Mouse (Mus musculus): ENCODE measurements around the gene Krtap6-1. TPM values are rescaled to one million over a fixed set of nuclear protein-coding genes. Genes with fewer than 3 reads are reported as not detected.
"Not testable (repeated sequence)": the region's sequence is repeated elsewhere in the genome, so short reads cannot be mapped to it uniquely, and the experiment has no call there.

Gene Krtap6-1
- polyA plus RNA-seq (2012; rRNA removed), result not detected in 2 replicates

DNA sequence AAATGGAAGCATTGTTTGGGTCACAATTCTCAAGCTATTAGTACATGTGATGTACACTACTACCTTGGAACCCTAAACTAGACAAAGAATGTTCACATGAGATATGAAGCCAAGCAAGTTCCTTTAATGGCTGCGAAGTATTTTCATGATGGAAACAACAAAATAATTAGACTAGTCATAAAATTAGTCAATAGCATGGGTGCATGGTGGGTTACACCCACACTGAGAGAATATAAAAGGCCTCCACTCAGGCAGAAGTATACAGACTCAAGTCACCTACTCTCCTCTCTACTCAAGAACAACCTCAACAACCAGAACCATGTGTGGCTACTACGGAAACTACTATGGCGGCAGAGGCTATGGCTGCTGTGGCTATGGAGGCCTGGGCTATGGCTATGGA lies at the start of gene Krtap6-1:
Gene Krtap6-1, plus strand, starts transcription at position 301 of the 400 bp plus-strand sequence.
- not testable (repeated sequence) for DNase-seq (ENCODE audit: low read depth)

DNA sequence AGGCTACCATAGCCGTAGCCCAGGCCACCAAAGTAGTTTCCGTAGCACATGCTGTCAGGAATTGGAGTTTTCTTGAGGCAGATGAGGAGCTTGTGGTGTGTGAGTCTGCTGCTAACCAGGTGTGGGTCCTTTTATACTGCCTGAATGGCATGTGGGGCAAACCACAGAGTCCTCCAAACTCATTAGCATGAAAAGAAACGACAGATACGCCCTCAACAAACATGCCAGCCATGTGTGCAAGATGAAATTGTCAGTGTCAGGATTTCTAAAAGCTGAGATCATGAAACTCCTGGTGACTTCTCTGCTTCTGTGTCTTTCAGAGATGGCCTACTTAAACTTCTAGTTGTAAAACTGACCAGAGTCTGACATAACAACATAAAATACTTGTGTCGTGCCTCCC lies 20.8 kb upstream of the Krtap6-1 start, which contains the start of gene Krtap22-2:
Gene Krtap22-2, minus strand, starts transcription at position 101 of the 400 bp plus-strand sequence.
- TF ChIP-seq CTCF (IDR thresholded peaks at IDR 0.05; ENCODE audit: borderline replicate concordance, extremely low read depth, insufficient read depth, insufficient read length) (no peak), POLR2A (IDR thresholded peaks at IDR 0.05; ENCODE audit: borderline replicate concordance, extremely low read depth, insufficient read depth, insufficient read length, poor library complexity, severe bottlenecking) (no peak)
- DNase-seq (ENCODE audit: low read depth), result no peak

DNA sequence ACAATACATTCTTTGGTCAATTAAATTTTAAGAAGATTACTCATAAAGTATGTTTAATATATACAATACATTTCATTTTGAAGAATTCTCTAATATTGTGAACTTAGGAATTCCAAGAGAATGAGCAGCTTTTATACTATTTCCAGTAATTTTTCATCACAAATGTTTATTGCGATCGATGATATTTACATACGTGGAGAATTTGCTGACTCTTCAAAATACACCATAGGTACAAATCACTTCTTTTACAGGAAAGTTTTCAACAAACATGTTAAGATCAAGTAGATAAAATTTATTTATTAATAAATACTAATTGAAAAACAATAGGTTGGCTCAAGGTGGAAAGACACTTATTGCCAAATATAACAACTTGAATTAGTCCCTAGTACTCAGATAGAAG lies 17.5 kb upstream of the Krtap6-1 start:
- DNase-seq (ENCODE audit: low read depth), result no peak
- no peak for TF ChIP-seq CTCF (IDR thresholded peaks at IDR 0.05; ENCODE audit: borderline replicate concordance, extremely low read depth, insufficient read depth, insufficient read length)
- TF ChIP-seq POLR2A (IDR thresholded peaks at IDR 0.05; ENCODE audit: borderline replicate concordance, extremely low read depth, insufficient read depth, insufficient read length, poor library complexity, severe bottlenecking), result no peak

DNA sequence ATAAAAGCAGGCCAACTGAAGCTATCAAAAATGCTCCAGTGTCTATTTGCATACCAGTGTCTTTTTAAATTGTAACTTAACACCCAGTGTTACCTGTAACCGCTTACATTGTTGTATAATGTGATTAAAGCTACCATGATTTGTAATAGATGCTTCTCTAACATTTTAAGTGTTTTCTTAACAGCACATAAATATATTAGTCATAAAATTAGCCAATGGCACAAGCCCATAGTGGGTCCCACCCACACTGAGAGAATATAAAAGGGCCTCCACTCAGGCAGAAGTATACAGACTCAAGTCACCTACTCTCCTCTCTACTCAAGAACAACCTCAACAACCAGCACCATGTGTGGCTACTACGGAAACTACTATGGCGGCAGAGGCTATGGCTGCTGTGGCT lies 16.5 kb upstream of the Krtap6-1 start, which contains the start of gene Gm10229:
Gene Gm10229, plus strand, starts transcription at position 301 of the 400 bp plus-strand sequence.
- DNase-seq (ENCODE audit: low read depth), result not testable (repeated sequence)

DNA sequence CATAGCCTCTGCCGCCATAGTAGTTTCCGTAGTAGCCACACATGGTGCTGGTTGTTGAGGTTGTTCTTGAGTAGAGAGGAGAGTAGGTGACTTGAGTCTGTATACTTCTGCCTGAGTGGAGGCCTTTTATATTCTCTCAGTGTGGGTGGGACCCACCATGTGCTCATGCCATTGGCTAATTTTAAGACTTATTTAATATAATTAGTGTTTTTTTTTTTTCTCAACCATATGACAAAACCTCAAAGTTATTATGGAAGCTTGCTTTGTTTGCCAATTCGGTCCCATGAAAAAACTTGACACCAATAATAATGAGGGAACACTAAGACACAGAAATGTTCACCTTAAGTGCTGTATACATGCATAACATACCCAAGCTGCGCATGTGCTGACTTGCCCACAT lies 9.9 kb downstream of the Krtap6-1 start, which contains the start of gene Gm10228:
Gene Gm10228, minus strand, starts transcription at position 101 of the 400 bp plus-strand sequence.
- not testable (repeated sequence) for DNase-seq (ENCODE audit: low read depth)

DNA sequence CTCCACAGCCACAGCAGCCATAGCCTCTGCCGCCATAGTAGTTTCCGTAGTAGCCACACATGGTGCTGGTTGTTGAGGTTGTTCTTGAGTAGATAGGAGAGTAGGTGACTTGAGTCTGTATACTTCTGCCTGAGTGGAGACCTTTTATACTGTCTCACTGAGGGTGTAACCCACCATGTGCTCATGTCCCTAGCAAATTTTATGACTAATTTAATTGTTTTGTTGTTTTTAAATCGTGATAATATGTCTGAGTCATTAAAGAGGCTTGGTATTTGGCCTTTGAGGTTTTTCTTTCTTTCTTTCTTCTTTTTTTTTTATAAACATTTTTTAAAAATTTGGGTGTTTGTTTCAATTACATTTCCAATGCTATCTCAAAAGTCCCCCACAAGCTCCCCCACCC lies 16.3 kb downstream of the Krtap6-1 start, which contains the start of gene Krtap6-5:
Gene Krtap6-5, minus strand, starts transcription at position 101 of the 400 bp plus-strand sequence.
- TF ChIP-seq CTCF (IDR thresholded peaks at IDR 0.05; ENCODE audit: borderline replicate concordance, extremely low read depth, insufficient read depth, insufficient read length), result no peak
- DNase-seq (ENCODE audit: low read depth), result no peak

DNA sequence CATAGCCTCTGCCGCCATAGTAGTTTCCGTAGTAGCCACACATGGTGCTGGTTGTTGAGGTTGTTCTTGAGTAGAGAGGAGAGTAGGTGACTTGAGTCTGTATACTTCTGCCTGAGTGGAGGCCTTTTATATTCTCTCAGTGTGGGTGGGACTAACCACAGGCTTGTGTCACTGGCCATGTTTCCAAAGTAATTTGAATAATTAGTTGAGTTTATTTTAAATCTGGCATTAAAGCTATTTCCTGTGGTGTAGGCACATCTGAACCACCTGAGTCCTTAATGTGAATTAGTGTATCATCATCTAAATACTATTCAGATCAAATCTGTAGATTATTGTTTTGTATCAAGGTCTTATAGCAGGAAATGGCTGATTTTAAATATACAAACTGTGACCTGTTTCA lies 32.4 kb downstream of the Krtap6-1 start, which contains the start of gene 1110025L11Rik:
Gene 1110025L11Rik, minus strand, starts transcription at position 101 of the 400 bp plus-strand sequence.
- DNase-seq (ENCODE audit: low read depth), result not testable (repeated sequence)

DNA sequence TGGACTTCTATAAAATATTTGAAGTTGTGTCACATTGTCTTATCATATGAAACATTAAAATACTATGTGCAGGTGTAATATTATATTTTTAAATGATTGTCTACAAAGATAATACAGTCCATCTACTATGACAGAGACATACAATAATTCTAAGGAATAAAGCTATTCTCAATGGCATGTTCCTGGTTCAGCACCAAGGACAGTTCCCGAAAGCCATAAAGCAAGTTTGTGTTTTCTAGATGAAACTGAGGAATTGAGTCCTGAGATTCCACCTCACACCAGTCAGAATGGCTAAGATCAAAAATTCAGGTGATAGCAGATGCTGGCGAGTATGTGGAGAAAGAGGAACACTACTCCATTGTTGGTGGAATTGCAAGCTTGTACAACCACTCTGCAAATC lies 39.5 kb downstream of the Krtap6-1 start:
- peak; percentile 9 for DNase-seq (ENCODE audit: low read depth)

Other genes with a start within 250 kb of the Krtap6-1 start
- not detected in 2 replicates for gene Gm20741, start 219.5 kb upstream of the Krtap6-1 start, polyA plus RNA-seq (2012; rRNA removed)
- not detected in 2 replicates for gene Krtap15, start 211.5 kb upstream of the Krtap6-1 start, polyA plus RNA-seq (2012; rRNA removed)
- not detected in 2 replicates for gene Krtap14, start 205.6 kb upstream of the Krtap6-1 start, polyA plus RNA-seq (2012; rRNA removed)
- gene Krtap19-1, start 162.3 kb upstream of the Krtap6-1 start, polyA plus RNA-seq (2012; rRNA removed), result not detected in 2 replicates
- gene Krtap19-2, start 157.4 kb upstream of the Krtap6-1 start, polyA plus RNA-seq (2012; rRNA removed), result not detected in 2 replicates
- not detected in 2 replicates for gene Krtap19-3, start 153.7 kb upstream of the Krtap6-1 start, polyA plus RNA-seq (2012; rRNA removed)
- gene Krtap19-4, start 146.6 kb upstream of the Krtap6-1 start, polyA plus RNA-seq (2012; rRNA removed), result not detected in 2 replicates
- gene Krtap19-5, start 135.2 kb upstream of the Krtap6-1 start, polyA plus RNA-seq (2012; rRNA removed), result not detected in 2 replicates
- gene Krtap19-9b, start 99.4 kb upstream of the Krtap6-1 start, polyA plus RNA-seq (2012; rRNA removed), result not detected in 2 replicates
- not detected in 2 replicates for gene Krtap16-3, start 68.8 kb upstream of the Krtap6-1 start, polyA plus RNA-seq (2012; rRNA removed)
- not detected in 2 replicates for gene Krtap22-2, start 20.9 kb upstream of the Krtap6-1 start, polyA plus RNA-seq (2012; rRNA removed)
- gene Gm10229, start 16.4 kb upstream of the Krtap6-1 start, polyA plus RNA-seq (2012; rRNA removed), result not detected in 2 replicates
- gene Gm10228, start 9.8 kb downstream of the Krtap6-1 start, polyA plus RNA-seq (2012; rRNA removed), result not detected in 2 replicates
- not detected in 2 replicates for gene Krtap6-5, start 16.2 kb downstream of the Krtap6-1 start, polyA plus RNA-seq (2012; rRNA removed)
- gene 1110025L11Rik, start 32.3 kb downstream of the Krtap6-1 start, polyA plus RNA-seq (2012; rRNA removed), result not detected in 2 replicates
- gene Krtap6-3, start 52.3 kb downstream of the Krtap6-1 start, polyA plus RNA-seq (2012; rRNA removed), result not detected in 2 replicates
- not detected in 2 replicates for gene Gm6358, start 109.2 kb downstream of the Krtap6-1 start, polyA plus RNA-seq (2012; rRNA removed)
- gene Gm10061, start 119.4 kb downstream of the Krtap6-1 start, polyA plus RNA-seq (2012; rRNA removed), result not detected in 2 replicates
- not detected in 2 replicates for gene Gm9789, start 126.3 kb downstream of the Krtap6-1 start, polyA plus RNA-seq (2012; rRNA removed)
- not detected in 2 replicates for gene Gm7735, start 137.8 kb downstream of the Krtap6-1 start, polyA plus RNA-seq (2012; rRNA removed)
- not detected in 2 replicates for gene 1110057P08Rik, start 143.0 kb downstream of the Krtap6-1 start, polyA plus RNA-seq (2012; rRNA removed)
- gene Krtap20-2, start 174.2 kb downstream of the Krtap6-1 start, polyA plus RNA-seq (2012; rRNA removed), result not detected in 2 replicates

Measured in brain, embryonic 14.5 days (tissue).